Mouse (Mus musculus) urinary bladder, adult 2 months (tissue): ENCODE measurements around the gene Ankrd36. TPM values are rescaled to one million over a fixed set of nuclear protein-coding genes. Genes with fewer than 3 reads are reported as not detected.
A peak's percentile ranks its signal among the peaks of the same experiment; 100 is the strongest.

Source experiments
- DNase-seq: peaks from one replicate; pipeline ENCODE4 v3.0.0; 2022; ENCODE audit warnings: low spot score
- polyA plus RNA-seq: library from polyadenylated mRNA; depleted of rRNA; stranded (reverse); fragments of >200 nt; gene quantifications from 2 replicates; pipeline ENCODE4 v1.2.3, GENCODE M21; 2012

Gene Ankrd36
- polyA plus RNA-seq, 1 experiment: not detected

DNA sequence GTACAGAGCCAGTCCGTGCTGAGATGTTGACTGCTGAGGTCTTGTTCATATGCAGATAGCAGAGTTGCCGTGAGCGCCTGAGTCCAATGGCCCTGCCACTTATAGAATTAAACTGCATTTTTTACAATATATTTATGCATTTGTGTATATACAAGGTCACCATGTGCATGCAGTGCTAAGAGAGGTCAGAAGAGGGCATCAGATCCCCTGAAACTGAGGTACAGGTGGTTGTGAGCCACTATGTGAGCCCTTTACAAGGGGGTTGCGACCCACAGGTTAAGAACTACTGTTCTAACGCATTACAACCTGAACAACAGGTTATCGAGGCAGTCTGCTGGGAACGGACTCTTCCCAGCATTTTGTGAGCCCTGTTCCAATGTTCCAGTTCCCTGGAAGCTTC is 80.8 kb downstream of the Ankrd36 start:
- no peak for DNase-seq

- DNase-seq: no peak
Measured at GRCm38 (mm10) chr11:5682541-5682940, 113.1 kb downstream of the Ankrd36 start.

DNA sequence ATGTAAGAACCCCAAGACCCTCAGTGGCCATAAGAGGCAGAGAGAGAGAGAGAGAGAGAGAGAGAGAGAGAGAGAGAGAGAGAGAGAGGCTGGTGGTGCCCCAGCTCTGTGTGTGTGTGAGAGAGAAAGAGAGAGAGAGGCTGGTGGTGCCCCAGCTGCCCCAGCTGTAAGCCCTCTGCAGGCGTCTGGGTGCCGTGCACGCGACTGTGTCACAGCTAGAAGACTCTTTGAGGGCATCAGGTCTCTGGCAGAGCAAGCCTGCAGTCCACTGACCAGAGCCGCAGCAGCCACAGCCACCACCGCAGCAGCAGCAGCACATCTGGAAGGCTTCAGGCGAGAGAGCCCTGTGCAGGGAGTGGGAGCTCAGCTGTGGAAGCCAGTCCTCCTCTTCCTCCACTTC is 114.8 kb downstream of the Ankrd36 start:
- DNase-seq: no peak

GRCm38 (mm10) chr11:5691775-5692174 is 122.3 kb downstream of the Ankrd36 start:
- no peak for DNase-seq

GRCm38 (mm10) chr11:5700808-5701207 is 131.3 kb downstream of the Ankrd36 start:
- DNase-seq: no peak

DNA sequence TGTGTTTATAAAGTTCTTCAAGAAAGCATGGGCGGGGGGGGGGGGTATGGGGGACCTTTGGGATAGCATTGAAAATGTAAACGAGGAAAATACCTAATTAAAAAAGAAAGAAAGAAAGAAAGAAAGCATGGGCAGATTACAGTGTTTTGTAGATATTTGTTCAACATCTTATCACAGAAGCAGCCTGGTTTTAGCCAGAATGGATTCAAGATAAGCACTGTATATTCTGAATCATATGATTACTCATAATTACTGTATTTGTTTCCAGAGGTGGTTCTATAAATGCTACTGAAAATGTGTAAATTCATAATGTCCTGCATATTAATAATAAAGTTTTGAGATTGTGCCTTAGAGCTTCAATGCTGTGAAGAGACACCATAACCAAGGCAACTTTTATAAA is 131.8 kb downstream of the Ankrd36 start:
- DNase-seq: no peak

GRCm38 (mm10) chr11:5701821-5702220 is 132.3 kb downstream of the Ankrd36 start:
- DNase-seq: no peak

- DNase-seq: no peak
Measured at GRCm38 (mm10) chr11:5702271-5702956, 132.9 kb downstream of the Ankrd36 start.

GRCm38 (mm10) chr11:5702957-5703332 is 133.5 kb downstream of the Ankrd36 start:
- no peak for DNase-seq

DNA sequence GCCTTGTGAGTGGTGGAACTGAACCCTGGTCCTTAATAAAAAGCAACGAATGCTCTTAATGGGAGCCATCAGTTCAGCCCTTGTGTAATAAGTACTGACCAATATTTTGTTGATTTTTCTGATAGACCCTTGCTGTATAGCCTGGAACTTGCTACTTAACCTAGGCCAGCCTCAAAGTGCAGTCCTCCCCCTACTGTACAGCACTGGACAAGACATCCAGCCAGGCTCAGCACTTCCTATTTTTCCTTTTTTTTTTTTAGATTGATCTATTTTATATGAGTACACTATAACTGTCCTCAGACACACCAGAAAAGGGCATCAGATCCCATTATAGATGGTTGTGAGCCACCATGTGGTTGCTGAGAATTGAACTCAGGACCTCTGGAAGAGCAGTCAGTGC is 133.9 kb downstream of the Ankrd36 start:
- no peak for DNase-seq

GRCm38 (mm10) chr11:5705972-5706371 is 136.5 kb downstream of the Ankrd36 start:
- no peak for DNase-seq

DNA sequence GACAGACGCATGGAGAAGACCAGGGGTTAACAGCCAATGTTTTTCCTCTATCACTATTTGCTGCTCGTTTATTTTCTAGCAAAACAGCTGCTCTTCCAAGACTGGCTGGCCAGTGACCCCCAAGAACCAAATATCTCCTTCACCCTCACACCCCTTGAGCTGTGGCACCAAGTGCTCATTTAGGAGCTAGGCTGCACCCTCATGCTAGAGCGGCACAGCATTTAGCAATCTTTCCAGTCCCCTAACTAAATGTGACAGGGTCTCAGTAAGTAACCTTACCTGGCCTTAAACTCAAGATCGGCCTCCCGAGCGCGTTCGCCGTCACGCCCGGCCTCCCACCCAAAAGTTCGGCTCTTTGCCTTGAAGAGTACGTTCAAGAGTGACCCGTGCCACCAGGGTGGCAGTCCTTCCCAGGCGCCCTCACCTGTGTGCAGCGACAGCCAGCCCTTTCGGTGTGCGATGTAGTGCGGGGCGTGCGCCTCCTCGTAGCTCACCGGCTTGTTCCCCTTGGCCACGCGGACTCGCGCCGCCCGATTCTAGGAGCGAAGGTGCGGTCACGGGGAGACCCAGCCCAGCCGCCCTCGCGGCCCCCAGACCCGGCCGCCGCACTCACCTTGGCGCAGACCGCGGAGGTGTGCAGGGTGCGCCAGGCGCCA is 137.5 kb downstream of the Ankrd36 start:
- no peak for DNase-seq

GRCm38 (mm10) chr11:5707530-5708353 is 138.3 kb downstream of the Ankrd36 start:
- peak; percentile 80 for DNase-seq

DNA sequence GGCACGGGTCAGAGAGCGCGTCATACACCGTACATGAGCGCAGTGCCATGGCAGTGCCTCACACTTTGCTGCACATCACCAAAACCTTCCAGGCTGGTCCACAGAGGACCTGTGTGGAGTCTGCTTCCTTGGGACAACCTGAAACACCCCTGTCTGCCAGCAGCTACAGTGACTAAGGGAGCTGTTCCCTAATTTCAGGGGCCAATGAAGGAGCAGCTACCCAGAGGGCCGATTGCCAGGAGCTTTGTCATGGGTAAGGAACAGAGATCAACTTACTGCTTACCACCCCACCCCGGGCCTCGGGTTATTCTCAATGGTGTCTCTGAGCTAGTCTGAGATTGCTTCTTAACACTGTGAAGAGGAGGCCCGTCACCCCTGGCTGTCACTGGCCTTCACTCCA is 145.7 kb downstream of the Ankrd36 start:
- no peak for DNase-seq

DNA sequence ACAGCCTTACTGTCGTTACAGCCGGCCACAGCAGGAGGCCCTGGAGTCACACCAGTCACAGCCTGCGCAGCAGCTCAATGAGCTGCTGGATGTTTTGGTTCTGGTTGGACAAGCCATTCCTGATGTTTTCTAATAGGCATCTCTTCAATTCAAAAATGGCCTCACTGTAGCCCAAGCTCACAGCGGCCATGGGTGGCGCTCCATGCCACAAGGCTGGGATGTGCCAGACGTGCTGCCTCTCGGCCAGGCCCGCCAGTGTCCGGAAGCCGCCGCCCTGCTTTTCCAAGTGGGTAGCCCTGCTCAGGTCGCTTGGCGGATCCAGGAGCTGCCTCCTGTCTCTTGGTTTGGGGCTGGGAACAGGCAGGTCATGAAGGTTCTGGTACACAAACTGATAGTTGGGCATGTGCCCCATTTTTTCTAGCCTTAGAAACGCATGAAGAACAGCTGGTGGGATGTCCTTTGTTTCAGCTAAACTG is 146.2 kb downstream of the Ankrd36 start, which contains the start of gene Mrps24:
Gene Mrps24 (minus strand): TSS at position 51 of the 476 bp plus-strand sequence.
- DNase-seq: no peak

DNA sequence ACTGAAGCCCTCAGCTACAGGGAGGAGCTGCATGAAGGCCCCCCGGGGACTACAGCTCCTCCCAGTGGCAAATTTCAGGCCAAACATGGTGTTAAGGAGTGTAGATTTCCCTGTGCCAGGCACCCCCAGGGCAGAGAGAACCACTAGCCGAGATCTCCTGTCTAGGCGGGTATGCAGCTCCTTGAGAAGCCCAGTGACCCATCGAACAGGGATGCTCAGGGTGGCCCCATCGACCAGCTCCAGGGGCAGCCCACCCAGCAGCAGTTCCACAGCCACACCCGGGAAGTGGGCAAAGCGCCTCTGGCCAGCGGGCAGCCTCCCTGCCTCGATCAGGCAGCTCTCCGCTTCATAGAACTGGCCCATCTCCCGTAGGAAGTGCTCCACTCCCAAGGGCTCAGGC is 146.8 kb downstream of the Ankrd36 start:
- no peak for DNase-seq

- peak; percentile 16 for DNase-seq
Measured at GRCm38 (mm10) chr11:5716938-5717705, 147.6 kb downstream of the Ankrd36 start.

DNA sequence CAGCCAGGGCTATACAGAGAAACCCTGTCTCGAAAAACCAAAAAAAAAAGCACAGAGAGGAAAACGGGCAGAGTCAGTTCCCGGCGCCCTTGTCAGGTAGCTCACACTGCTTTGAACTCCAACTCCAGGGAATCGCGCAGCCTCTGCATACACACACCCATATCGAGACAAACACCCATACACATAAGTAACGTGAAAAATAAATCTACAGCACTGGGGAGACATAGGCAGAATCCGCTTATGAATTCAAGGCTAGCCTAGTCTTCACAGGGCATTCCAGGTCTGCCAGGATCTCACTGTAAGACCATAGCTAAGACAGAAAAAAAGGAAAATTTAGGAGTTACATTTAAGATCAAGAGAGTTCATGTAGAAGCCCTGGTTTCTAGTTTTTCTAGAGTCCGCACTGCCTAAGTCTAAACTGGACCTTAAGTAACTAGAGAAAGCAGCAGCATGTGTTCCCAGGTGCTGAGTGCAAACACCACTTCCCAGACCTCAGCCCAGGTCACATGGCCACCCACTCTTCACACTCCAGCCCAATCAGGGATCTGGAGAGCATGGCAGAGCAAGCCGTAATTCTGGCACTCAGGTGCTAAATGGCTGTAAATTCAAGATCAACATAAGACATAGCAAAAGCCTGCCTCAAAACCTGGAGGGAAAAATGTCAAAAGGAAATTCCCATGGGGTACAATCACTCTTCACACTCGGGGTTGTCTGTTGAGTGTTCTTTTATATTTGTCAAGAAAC is 149.3 kb downstream of the Ankrd36 start:
- peak; percentile 4 for DNase-seq

DNA sequence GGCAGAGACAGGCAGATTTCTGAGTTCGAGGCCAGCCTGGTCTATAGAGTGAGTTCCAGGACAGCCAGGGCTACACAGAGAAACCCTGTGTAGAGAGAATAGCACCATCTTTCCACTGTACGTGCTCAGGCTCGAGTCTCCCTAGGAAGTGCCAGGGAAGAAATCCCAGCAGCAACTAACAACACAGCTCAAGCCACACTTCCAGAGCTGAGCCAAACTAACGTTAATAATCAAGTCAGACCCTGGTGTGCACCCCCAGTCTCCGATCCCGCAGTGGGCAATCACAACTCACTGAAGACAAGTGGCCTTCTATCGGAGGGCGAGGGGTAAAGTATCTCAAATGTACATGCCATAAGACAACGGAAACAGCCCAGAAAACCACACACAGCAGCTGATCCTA is 160.1 kb downstream of the Ankrd36 start:
- DNase-seq: no peak

- DNase-seq: no peak
Measured at GRCm38 (mm10) chr11:5732401-5732800, 162.9 kb downstream of the Ankrd36 start.

DNA sequence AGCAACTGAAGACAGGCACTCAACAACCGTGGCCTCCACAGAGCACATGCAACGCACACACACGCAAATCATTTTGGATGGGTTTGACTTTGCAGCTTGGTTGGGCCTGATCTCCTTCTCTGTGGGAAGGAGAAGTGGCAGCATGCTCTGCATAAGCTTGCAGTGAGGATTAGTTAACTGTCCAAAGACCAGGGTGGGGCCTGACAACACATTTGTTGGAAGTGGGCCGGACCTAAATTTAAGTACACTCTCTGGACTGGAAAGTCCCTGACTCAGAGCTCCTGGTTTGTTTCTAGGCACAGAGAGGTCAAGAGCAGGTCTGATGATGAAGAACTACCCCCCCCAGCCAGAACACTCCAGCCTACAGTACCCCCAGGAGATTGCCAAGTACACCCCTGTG is 164.8 kb downstream of the Ankrd36 start:
- DNase-seq: no peak
